Mouse (Mus musculus): ENCODE results near the gene Cul4a. TPM values are rescaled to one million over a fixed set of nuclear protein-coding genes. Genes with fewer than 3 reads are reported as not detected.
A peak's percentile ranks its signal among the peaks of the same experiment; 100 is the strongest.

Cul4a gene
- polyA plus RNA-seq, 1 experiment, result 61.3 TPM

DNA sequence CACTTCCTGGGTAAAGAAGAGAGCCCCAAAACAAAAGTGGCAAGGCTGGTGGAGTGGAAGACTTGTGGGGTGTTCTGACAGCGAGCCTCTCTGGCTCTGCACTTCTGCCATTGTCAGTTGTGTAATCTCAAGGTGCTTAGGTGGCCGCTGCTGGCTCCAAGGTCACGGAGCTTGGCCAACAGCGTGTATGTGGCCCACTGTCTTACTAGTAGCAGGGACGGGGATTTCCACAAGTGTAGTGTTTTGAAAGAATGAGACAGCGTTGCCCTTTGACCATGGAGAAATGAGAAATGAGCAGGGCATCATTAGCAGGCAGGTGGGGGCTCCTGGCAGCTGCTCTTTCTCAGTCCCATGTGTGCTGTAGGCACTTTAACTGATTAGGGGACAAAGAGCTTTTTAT, 56.7 kb downstream of the Cul4a start:
- Histone ChIP-seq H3K36me3 (ENCODE audit: control insufficient read depth, insufficient read depth) (peaks cover 18% of the 10 kb centered on the region), H3K79me2 (ENCODE audit: control insufficient read depth, insufficient read depth) (peaks cover 79% of the 10 kb centered on the region), H3K4me2 (ENCODE audit: low read depth) (peak overlapping the region; percentile 47), H3K4me3 (peak overlapping the region; percentile 81), H3K27me3 (ENCODE audit: control insufficient read depth, insufficient read depth, insufficient read length) (no peaks in the 10 kb centered on the region), H3ac (ENCODE audit: control insufficient read depth, insufficient read length) (no peak overlapping the region)
- TF ChIP-seq MYOD1 (IDR thresholded peaks at IDR 0.05; ENCODE audit: control insufficient read depth in 1 of 3, insufficient read length in 2 of 3, low read depth in 2 of 3) (no peak), REST (IDR thresholded peaks at IDR 0.05; ENCODE audit: insufficient read depth, insufficient read length) (no peak), MYOG (IDR thresholded peaks at IDR 0.05; ENCODE audit: control insufficient read depth in 1 of 3, insufficient read depth in 1 of 3, insufficient read length in 2 of 3, low read depth in 2 of 3) (no peak), E2F4 (IDR thresholded peaks at IDR 0.05; ENCODE audit: insufficient read depth) (no peak), USF1 (IDR thresholded peaks at IDR 0.05; ENCODE audit: low read depth) (no peak), TCF3 (IDR thresholded peaks at IDR 0.05; ENCODE audit: insufficient read length, low read depth) (no peak), SRF (IDR thresholded peaks at IDR 0.05; ENCODE audit: control insufficient read depth, insufficient read length, low read depth) (no peak), POLR2AphosphoS2 (IDR thresholded peaks at IDR 0.05; ENCODE audit: insufficient read length, low read depth) (no peak)

DNA sequence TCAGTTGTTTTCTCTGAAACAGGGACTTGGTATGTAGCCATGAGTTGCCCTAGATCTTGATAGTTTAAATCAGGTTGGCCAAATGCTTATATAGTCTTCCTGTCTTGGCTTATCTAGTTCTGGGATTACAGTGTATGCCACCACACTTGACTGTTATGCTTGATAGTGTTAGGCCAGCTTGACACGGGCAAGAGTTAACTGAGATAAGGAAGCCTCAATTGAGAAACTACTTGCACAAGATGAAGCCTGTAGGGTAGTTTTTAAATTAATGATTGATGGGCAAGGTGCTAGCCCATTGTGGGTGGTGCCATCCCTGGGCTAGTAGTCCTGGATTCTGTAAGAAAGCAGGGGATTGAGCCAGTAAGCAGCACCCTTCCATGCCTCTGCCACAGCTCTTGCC, 58.1 kb downstream of the Cul4a start:
- Histone ChIP-seq H3K4me3 (no peak overlapping the region), H3K36me3 (ENCODE audit: control insufficient read depth, insufficient read depth) (peaks cover 26% of the 10 kb centered on the region), H3K27me3 (ENCODE audit: control insufficient read depth, insufficient read depth, insufficient read length) (no peaks in the 10 kb centered on the region), H3ac (ENCODE audit: control insufficient read depth, insufficient read length) (no peak overlapping the region), H3K79me2 (ENCODE audit: control insufficient read depth, insufficient read depth) (peaks cover 83% of the 10 kb centered on the region), H3K4me2 (ENCODE audit: low read depth) (no peak overlapping the region)
- no peak for TF ChIP-seq MYOG (IDR thresholded peaks at IDR 0.05; ENCODE audit: control insufficient read depth in 1 of 3, insufficient read depth in 1 of 3, insufficient read length in 2 of 3, low read depth in 2 of 3)
- TF ChIP-seq E2F4 (IDR thresholded peaks at IDR 0.05; ENCODE audit: insufficient read depth), result no peak
- TF ChIP-seq USF1 (IDR thresholded peaks at IDR 0.05; ENCODE audit: low read depth), result no peak
- TF ChIP-seq MAX (IDR thresholded peaks at IDR 0.05; ENCODE audit: low read depth), result no peak
- TF ChIP-seq TCF12 (IDR thresholded peaks at IDR 0.05; ENCODE audit: insufficient read depth, poor library complexity, severe bottlenecking), result no peak
- no peak for TF ChIP-seq POLR2AphosphoS2 (IDR thresholded peaks at IDR 0.05; ENCODE audit: insufficient read length, low read depth)

DNA sequence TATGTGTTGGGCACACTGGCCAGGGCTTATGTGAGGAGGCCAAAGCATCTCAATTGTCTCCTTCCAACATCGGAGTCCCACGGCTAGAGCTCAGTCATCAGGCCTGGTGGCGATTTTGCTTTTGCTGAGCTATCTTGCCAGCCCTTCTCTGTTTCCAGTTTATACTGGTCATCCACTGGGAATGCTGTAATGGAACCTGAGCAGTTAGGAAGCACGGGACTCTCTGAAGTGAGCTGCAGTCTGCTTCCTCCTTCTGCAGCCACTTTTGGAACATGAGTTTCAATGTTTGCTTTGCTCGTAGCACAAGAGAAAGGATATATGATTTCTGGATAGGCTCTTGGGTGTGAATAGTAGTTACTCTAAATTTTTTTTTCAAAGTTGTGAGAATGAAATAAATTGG, 58.9 kb downstream of the Cul4a start:
- Histone ChIP-seq H3K4me2 (ENCODE audit: low read depth) (no peak overlapping the region), H3K27me3 (ENCODE audit: control insufficient read depth, insufficient read depth, insufficient read length) (no peaks in the 10 kb centered on the region), H3ac (ENCODE audit: control insufficient read depth, insufficient read length) (no peak overlapping the region), H3K79me2 (ENCODE audit: control insufficient read depth, insufficient read depth) (peaks cover 81% of the 10 kb centered on the region), H3K4me3 (no peak overlapping the region), H3K36me3 (ENCODE audit: control insufficient read depth, insufficient read depth) (peaks cover 34% of the 10 kb centered on the region)
- TF ChIP-seq MYOG (IDR thresholded peaks at IDR 0.05; ENCODE audit: control insufficient read depth in 1 of 3, insufficient read depth in 1 of 3, insufficient read length in 2 of 3, low read depth in 2 of 3), result no peak
- TF ChIP-seq POLR2A (IDR thresholded peaks at IDR 0.05; ENCODE audit: insufficient read length, low read depth), result no peak
- no peak for TF ChIP-seq MAX (IDR thresholded peaks at IDR 0.05; ENCODE audit: low read depth)
- no peak for TF ChIP-seq USF1 (IDR thresholded peaks at IDR 0.05; ENCODE audit: low read depth)
- TF ChIP-seq MYOD1 (IDR thresholded peaks at IDR 0.05; ENCODE audit: control insufficient read depth in 1 of 3, insufficient read length in 2 of 3, low read depth in 2 of 3), result no peak
- no peak for TF ChIP-seq REST (IDR thresholded peaks at IDR 0.05; ENCODE audit: insufficient read depth, insufficient read length)
- no peak for TF ChIP-seq CEBPB (IDR thresholded peaks at IDR 0.05; ENCODE audit: insufficient read depth, poor library complexity, severe bottlenecking)
- TF ChIP-seq POLR2AphosphoS2 (IDR thresholded peaks at IDR 0.05; ENCODE audit: insufficient read length, low read depth), result no peak
- TF ChIP-seq SRF (IDR thresholded peaks at IDR 0.05; ENCODE audit: control insufficient read depth, insufficient read length, low read depth), result no peak
- TF ChIP-seq E2F4 (IDR thresholded peaks at IDR 0.05; ENCODE audit: insufficient read depth), result no peak
- TF ChIP-seq TCF3 (IDR thresholded peaks at IDR 0.05; ENCODE audit: insufficient read length, low read depth), result no peak
- TF ChIP-seq TCF12 (IDR thresholded peaks at IDR 0.05; ENCODE audit: insufficient read depth, poor library complexity, severe bottlenecking), result no peak

DNA sequence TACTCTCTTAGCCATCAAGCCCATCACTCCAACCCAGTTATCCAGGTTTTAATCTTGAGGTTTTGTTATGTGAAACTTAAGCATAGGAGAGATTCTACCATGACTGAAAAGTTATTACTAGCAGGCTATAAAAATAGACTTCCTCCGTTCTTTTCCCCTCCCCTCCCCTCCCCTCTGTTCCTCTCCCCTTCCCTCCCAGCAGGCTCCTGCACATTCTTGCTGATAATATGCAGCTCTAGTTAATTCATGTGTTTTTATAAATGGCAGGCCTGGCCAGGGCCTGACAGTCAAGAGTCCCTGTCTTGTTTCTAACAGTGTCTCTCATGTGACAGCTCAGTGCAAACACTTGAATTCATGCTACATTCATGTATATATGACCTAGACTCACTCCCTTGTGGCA, 65.1 kb downstream of the Cul4a start:
- peaks cover 79% of the 10 kb centered on the region for H3K36me3 ChIP-seq (ENCODE audit: control insufficient read depth, insufficient read depth)
- H3K27me3 ChIP-seq (ENCODE audit: control insufficient read depth, insufficient read depth, insufficient read length), result no peaks in the 10 kb centered on the region
- no peak for TF ChIP-seq POLR2A (IDR thresholded peaks at IDR 0.05; ENCODE audit: insufficient read length, low read depth)
- TF ChIP-seq TCF12 (IDR thresholded peaks at IDR 0.05; ENCODE audit: insufficient read depth, poor library complexity, severe bottlenecking), result no peak
- no peak for TF ChIP-seq POLR2AphosphoS2 (IDR thresholded peaks at IDR 0.05; ENCODE audit: insufficient read length, low read depth)
- no peak overlapping the region for H3K4me3 ChIP-seq
- peaks cover 25% of the 10 kb centered on the region for H3K79me2 ChIP-seq (ENCODE audit: control insufficient read depth, insufficient read depth)
- no peak overlapping the region for H3K4me2 ChIP-seq (ENCODE audit: low read depth)
- no peak overlapping the region for H3ac ChIP-seq (ENCODE audit: control insufficient read depth, insufficient read length)

DNA sequence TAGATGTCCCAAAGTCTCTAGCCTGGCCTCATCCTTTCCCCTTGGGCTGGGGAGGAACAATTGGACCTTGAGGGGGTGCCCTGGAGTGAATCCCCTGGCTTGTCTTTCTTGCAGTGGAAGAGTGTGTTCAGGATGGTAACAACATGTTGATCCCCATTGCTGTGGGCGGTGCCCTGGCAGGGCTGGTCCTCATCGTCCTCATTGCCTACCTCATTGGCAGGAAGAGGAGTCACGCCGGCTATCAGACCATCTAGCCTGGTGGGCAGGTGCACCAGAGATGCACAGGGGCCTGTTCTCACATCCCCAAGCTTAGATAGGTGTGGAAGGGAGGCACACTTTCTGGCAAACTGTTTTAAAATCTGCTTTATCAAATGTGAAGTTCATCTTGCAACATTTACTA, 68.9 kb downstream of the Cul4a start:
- H3K27me3 ChIP-seq (ENCODE audit: control insufficient read depth, insufficient read depth, insufficient read length), result no peaks in the 10 kb centered on the region
- peaks cover 5% of the 10 kb centered on the region for H3K79me2 ChIP-seq (ENCODE audit: control insufficient read depth, insufficient read depth)
- no peak overlapping the region for H3ac ChIP-seq (ENCODE audit: control insufficient read depth, insufficient read length)
- H3K4me3 ChIP-seq, result no peak overlapping the region
- TF ChIP-seq SRF (IDR thresholded peaks at IDR 0.05; ENCODE audit: control insufficient read depth, insufficient read length, low read depth) (no peak), POLR2AphosphoS2 (IDR thresholded peaks at IDR 0.05; ENCODE audit: insufficient read length, low read depth) (peak; percentile 85), CEBPB (IDR thresholded peaks at IDR 0.05; ENCODE audit: insufficient read depth, poor library complexity, severe bottlenecking) (no peak)
- peaks cover 69% of the 10 kb centered on the region for H3K36me3 ChIP-seq (ENCODE audit: control insufficient read depth, insufficient read depth)
- no peak overlapping the region for H3K4me2 ChIP-seq (ENCODE audit: low read depth)
